Mouse (Mus musculus) heart, adult 11 months (tissue): Measurements from ENCODE around the gene Cilp2.

Source experiments
- DNase-seq: peaks from one replicate; pipeline ENCODE4 v3.0.0; 2022

The Cilp2 gene

GRCm38 (mm10) chr8:69900895-69901451, 13.5 kb upstream of the Cilp2 start:
- DNase-seq = no peak

- no peak for DNase-seq
Measured at GRCm38 (mm10) chr8:69899876-69900275, 12.4 kb upstream of the Cilp2 start.

- no peak for DNase-seq
Measured at GRCm38 (mm10) chr8:69897857-69898256, 10.4 kb upstream of the Cilp2 start.

GRCm38 (mm10) chr8:69895772-69896451, 8.4 kb upstream of the Cilp2 start:
- DNase-seq = peak; percentile 94

GRCm38 (mm10) chr8:69894836-69895332, 7.4 kb upstream of the Cilp2 start:
- no peak for DNase-seq

- DNase-seq = peak; percentile 93
Measured at GRCm38 (mm10) chr8:69893863-69894262, 6.4 kb upstream of the Cilp2 start.

GRCm38 (mm10) chr8:69890813-69891241, 3.3 kb upstream of the Cilp2 start:
- DNase-seq = no peak

- DNase-seq = no peak
Measured at GRCm38 (mm10) chr8:69888902-69889301, 1.4 kb upstream of the Cilp2 start.

- peak; percentile 94 for DNase-seq
Measured at GRCm38 (mm10) chr8:69888244-69888866, 868 bp upstream of the Cilp2 start.

- no peak for DNase-seq
Measured at GRCm38 (mm10) chr8:69884141-69884540, 3.3 kb downstream of the Cilp2 start.

GRCm38 (mm10) chr8:69882833-69883600, 4.5 kb downstream of the Cilp2 start:
- DNase-seq = no peak

GRCm38 (mm10) chr8:69882021-69882756, 5.3 kb downstream of the Cilp2 start:
- peak; percentile 95 for DNase-seq

- no peak for DNase-seq
Measured at GRCm38 (mm10) chr8:69881261-69881865, 6.1 kb downstream of the Cilp2 start.

GRCm38 (mm10) chr8:69880841-69881240, 6.6 kb downstream of the Cilp2 start:
- DNase-seq = no peak

GRCm38 (mm10) chr8:69879678-69880077, 7.8 kb downstream of the Cilp2 start:
- no peak for DNase-seq

- DNase-seq = no peak
Measured at GRCm38 (mm10) chr8:69877992-69878391, 9.5 kb downstream of the Cilp2 start.

GRCm38 (mm10) chr8:69877396-69877795, 10.1 kb downstream of the Cilp2 start:
- DNase-seq = no peak

- DNase-seq = no peak
Measured at GRCm38 (mm10) chr8:69876967-69877366, 10.5 kb downstream of the Cilp2 start.

- no peak for DNase-seq
Measured at GRCm38 (mm10) chr8:69876097-69876496, 11.4 kb downstream of the Cilp2 start.

- no peak for DNase-seq
Measured at GRCm38 (mm10) chr8:69874654-69875053, 12.8 kb downstream of the Cilp2 start.

- no peak for DNase-seq
Measured at GRCm38 (mm10) chr8:69874155-69874554, 13.3 kb downstream of the Cilp2 start.

- peak; percentile 77 for DNase-seq
Measured at GRCm38 (mm10) chr8:69870907-69871306, 16.6 kb downstream of the Cilp2 start.
